Mouse (Mus musculus) liver (tissue): ENCODE measurements around the gene Inpp5a.
"Not testable (repeated sequence)": the region's sequence is repeated elsewhere in the genome, so short reads cannot be mapped to it uniquely, and the experiment has no call there.

ENCODE experiments used
- DNase-seq: peaks from one replicate; pipeline ENCODE4 v3.0.0-alpha.2; 2020; ENCODE audit warnings: mixed read lengths

The Inpp5a gene

DNA sequence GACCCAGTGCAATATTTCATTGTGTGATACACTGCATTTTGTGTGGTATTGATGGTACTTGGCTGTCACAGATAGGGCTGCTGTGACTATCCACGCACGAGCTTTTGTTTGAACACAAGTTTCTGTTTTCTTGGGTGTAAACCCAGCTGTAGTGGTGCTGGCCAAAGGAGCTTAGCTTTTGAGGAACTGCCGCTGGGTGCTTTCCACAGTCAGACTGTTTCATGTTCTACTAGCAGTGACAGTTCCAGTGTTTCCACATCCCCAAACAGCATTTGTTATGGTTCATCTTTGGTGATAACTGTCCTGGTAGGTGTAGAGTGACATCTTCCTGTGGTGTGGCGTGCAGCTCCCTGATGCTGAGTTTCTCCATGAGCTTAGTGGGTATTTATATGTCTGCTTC is 13.8 kb downstream of the Inpp5a start:
- no peak for DNase-seq

- DNase-seq = no peak
Observed at GRCm38 (mm10) chr7:139406581-139406980, 17.7 kb downstream of the Inpp5a start.

DNA sequence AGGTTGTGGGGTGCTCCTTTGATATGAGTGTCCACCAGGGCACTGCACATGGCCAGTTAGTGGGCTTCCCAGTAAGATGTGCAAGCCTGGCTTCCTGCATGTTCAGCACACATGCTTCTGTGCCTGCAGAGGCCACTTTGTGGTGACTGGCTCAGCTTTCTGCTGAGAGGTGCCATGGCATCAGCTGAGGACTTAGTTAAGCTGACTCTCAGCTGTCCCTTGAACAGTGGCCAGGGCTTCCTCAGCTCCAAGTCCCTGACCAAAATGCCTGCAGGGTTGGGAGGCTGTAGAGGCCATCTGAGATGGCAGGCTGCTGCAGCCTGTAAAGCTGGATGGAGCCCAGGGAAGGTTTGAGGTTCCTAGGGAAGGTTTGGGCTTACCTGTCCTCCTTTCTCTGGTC is 19.1 kb downstream of the Inpp5a start:
- no peak for DNase-seq

DNA sequence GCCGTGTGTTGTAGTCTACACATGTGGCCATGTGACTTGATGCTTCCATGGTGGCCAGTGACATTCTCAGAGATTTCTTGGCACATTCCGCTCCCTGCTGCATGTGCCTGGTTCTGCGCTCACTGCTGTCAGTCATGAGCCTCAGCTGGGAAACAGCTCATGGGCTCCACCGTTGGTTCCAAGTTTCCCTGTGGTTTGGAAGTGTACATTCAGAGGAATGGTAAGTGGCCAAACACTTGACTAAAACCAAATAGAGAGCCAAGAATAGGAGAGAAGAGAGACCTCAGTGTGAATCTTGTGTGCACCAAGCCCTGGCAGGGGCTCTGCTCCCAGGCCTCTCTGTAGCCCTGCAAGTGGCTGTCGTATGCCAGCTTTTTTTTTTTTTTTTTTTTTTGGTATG is 21.0 kb downstream of the Inpp5a start:
- no peak for DNase-seq

DNA sequence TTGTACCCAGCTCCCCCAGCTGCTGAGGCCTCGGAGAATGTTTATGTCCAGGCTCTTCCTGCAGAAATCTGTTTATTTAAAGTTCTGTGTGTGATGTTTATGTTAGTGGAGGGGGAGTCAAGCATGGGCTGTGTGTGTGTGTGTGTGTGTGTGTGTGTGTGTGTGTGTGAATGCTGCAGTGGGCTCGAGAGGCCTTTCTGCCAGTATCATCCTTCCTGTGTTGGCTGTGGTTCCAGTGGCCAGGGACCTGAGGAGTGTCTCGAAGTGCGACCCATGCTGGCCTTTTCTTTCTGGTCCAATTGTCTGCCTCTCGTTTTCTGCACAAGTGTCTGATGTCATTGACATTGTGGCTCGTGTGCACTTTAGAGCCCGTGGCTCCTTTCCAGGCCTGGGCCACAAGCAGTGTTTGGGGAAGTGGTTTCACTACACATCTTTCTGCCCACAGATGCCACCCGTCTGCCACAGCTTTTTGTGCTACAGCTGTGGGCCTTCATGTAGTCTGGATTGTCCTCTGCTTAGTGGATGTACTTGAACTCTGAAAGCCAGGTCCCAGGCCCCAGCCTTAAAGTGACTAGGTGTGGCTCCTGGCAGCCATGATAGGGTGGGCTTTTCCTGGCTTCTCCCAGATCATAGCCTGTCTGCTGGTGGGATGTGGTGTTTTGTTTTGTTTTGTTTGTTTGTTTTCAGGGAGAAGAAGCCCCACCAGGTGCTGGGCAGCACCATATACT is 23.5 kb downstream of the Inpp5a start:
- DNase-seq = no peak

GRCm38 (mm10) chr7:139413400-139413799 is 24.5 kb downstream of the Inpp5a start:
- DNase-seq = no peak

GRCm38 (mm10) chr7:139415616-139416225 is 26.8 kb downstream of the Inpp5a start:
- DNase-seq = no peak

DNA sequence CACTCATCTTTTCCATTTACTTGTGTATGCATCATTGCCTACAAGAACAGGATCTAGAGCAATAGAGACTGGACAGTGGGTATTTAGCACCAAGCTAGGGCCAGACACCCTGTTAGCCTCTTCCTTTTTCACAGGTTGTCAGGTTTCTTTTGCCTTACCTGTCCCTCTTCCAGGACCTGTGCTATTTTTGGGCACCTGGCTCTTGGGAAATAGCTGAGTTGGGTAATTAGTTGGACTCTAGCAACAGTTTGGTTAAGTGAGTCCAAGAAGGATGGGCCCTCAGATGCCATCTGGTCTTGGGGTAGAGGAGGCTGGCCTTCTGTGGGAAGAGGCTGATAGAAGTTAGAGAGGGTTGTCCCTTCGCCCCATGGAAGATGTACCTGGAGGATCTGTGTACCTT is 29.5 kb downstream of the Inpp5a start:
- no peak for DNase-seq

- no peak for DNase-seq
Observed at GRCm38 (mm10) chr7:139422827-139423226, 33.9 kb downstream of the Inpp5a start.

GRCm38 (mm10) chr7:139434095-139434830 is 45.4 kb downstream of the Inpp5a start:
- DNase-seq = peak; percentile 18

GRCm38 (mm10) chr7:139434931-139435330 is 46.0 kb downstream of the Inpp5a start:
- not testable (repeated sequence) for DNase-seq

GRCm38 (mm10) chr7:139435749-139436148 is 46.8 kb downstream of the Inpp5a start:
- no peak for DNase-seq

- no peak for DNase-seq
Observed at GRCm38 (mm10) chr7:139436951-139437350, 48.0 kb downstream of the Inpp5a start.

DNA sequence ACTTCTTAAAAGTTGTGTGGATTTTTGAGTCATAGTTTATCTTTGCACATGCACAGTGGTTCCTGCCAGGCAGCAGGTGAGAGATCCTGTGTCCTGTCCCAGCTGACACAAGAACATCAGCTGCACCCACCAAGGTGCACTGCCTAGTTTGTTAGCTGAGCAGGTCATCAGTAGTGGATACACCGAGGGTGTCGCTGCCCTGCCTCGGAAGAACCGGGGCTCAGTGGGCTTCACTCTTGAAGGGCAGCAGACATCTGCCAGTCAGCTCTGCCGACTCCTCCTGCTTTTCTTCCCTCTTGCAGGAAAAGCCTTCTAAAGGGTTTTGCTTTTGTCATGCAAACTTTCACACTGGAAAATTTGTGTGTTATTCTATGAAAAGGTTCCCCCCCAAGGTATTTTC is 48.6 kb downstream of the Inpp5a start:
- DNase-seq = no peak

DNA sequence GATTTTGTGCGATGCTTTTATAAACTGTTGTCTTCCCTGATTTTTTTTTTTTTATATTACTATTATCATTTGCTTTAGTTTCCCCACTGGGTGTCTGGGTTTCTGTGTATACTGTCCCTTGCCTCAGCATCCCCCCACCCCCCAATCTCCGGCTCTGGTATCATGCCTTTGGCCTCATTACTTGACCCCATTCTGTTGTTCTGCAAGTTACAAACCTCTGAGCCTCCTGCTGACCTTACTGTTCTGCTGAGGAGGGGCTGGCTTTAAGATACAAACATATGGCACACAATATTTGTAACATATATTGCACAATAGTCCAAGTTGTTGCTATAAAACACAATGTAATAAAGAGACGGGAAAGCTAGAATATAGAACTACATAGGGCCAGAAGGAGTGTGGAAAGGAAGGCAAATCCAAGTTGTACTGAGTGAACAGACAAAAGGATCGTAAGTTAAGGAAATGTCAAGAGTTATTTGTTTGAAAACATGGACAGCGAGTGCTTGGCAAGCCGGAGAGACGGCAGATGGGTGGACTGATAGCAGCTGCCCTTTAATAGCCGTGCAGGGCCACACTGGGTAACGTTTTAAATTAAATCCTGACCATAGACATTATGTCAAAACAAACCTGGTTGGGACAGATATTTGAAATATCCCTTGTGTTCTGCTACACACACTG is 49.2 kb downstream of the Inpp5a start:
- no peak for DNase-seq

DNA sequence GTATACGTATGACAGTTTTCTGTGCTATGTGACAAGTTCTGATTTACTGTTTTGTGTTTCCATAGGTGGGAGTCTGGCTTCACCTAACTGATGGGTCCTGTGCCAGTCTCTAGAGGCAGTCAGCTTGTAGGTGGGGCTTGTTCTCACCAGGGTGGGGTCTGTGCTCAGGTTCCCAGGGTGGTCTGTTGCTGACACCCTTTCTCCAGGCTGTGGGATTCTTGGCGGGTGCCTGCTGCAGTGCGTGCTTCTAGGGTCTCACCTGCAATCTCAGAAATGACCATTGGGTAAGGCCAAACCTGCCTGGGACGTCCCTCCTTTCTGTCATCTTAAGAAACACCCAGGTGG is 49.7 kb downstream of the Inpp5a start:
- DNase-seq = no peak

GRCm38 (mm10) chr7:139439031-139439430 is 50.1 kb downstream of the Inpp5a start:
- DNase-seq = no peak

- no peak for DNase-seq
Observed at GRCm38 (mm10) chr7:139439922-139440895, 51.3 kb downstream of the Inpp5a start.

- no peak for DNase-seq
Observed at GRCm38 (mm10) chr7:139441022-139441421, 52.1 kb downstream of the Inpp5a start.

GRCm38 (mm10) chr7:139441761-139442211 is 52.9 kb downstream of the Inpp5a start:
- DNase-seq = no peak

DNA sequence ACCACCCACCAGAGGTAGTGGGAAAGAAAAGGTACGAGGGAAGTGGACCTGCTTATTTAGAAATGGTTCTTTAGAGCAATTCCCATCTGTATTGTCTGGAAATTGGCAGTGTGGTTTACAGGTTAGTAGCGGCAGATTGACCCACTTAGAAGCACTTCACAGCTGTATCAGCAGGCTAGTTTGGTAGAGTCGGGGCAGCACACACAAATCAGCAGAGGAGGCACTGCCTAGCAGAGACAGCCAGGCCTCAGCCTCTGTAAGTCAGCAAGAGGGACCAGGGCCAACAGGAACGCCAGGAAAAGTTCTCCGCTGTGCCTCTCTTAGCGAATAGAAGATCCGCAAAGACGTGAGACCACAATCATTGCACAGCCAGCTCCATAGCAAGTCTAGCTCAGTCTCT is 56.7 kb downstream of the Inpp5a start:
- no peak for DNase-seq

GRCm38 (mm10) chr7:139447381-139447780 is 58.5 kb downstream of the Inpp5a start:
- no peak for DNase-seq
